Mouse (Mus musculus) C2C12 (cell line): ENCODE measurements around the gene Vat1.
A peak's percentile ranks its signal among the peaks of the same experiment; 100 is the strongest.

Experiments used
- CEBPB ChIP-seq: IDR thresholded peaks from one replicate; pipeline ENCODE4 v1.6.1; 2011; ENCODE audit warnings: low read depth, mild to moderate bottlenecking, control low read depth, moderate library complexity
- CTCF ChIP-seq: IDR thresholded peaks from one replicate; pipeline ENCODE4 v1.5.1; 2011; ENCODE audit not compliant: control insufficient read depth, insufficient read depth, insufficient read length
- MAX ChIP-seq: IDR thresholded peaks from one replicate; pipeline ENCODE4 v1.6.1; 2011; ENCODE audit warnings: mild to moderate bottlenecking, control low read depth
- USF1 ChIP-seq: IDR thresholded peaks from one replicate; pipeline ENCODE4 v1.6.1; 2011; ENCODE audit warnings: low read depth, mild to moderate bottlenecking, control low read depth, moderate library complexity

- TF ChIP-seq CTCF (peak; percentile 7), CEBPB (no peak), USF1 (peak; percentile 73), MAX (peak; percentile 34)
These were observed 745 bp downstream of the Vat1 start for GRCm38 (mm10) chr11:101465101-101465868.
